Mouse (Mus musculus): Measurements from ENCODE around the gene Rreb1.

The Rreb1 gene

DNA sequence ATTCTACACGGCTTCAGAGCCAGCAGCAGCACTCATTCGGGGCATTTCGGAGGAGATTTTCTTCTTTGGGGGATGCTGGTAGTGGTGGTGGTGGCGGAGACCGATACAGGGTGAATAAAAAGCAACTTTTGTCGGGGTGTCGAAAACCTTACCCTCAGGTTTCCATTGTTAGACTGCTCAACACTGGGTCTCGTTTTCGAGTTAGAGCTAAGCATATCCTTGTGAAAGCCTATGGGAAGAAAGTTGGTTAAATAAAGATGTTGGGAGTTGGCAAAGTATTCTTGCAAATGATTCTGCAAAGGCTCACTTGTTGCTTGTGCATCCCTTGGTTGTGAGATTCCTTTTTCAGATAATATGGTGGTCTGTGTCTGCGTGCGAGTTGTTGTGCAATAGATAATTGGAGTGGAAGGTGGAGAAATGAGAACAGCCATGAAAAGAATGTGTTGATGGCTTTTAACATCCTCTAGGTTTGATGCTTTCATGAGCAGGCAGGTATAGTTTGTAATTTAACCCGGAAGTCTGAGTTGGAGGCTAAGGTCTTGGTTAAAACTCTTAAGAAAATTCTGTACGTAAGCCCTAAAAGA is 49.9 kb downstream of the Rreb1 start:
- no peak for DNase-seq

DNA sequence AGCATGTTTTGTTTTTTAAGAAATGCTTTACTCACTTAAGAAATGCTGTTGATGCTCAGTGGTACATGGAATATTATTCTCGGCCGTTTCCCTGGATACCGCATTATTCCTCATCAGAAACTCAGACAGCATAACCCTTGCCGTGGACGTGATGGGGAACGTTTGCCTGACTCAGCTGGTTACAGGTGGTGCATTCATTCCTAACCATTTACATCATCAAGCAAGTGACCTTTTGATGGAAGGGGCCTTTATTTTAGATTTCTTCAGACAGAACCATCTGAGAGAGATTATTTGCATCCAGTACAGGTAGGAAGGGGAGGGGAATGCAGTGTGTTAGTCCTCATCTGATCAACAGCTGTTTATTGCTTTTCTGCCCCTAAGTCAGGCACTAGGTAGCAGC is 50.7 kb downstream of the Rreb1 start:
- no peak for DNase-seq

DNA sequence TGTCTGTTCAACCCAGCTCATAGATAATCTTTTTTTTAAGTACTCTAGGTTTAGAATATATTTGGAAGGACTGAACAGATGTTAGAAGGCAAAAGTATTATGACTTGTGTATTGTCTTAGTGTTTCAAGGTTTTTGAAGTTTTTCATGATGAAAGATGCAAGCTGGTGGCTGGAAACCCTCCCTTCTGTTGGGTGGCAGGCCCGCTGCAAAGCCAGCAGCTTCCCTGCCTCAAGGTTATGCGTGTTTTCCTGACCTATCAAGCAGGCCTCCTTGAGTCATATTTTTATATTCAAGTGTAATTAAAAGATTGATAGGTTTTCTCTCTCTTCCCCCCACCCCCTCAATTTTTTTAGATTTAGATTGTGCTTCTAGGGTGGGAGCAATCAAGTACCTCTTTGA is 52.1 kb downstream of the Rreb1 start:
- DNase-seq, result no peak

DNA sequence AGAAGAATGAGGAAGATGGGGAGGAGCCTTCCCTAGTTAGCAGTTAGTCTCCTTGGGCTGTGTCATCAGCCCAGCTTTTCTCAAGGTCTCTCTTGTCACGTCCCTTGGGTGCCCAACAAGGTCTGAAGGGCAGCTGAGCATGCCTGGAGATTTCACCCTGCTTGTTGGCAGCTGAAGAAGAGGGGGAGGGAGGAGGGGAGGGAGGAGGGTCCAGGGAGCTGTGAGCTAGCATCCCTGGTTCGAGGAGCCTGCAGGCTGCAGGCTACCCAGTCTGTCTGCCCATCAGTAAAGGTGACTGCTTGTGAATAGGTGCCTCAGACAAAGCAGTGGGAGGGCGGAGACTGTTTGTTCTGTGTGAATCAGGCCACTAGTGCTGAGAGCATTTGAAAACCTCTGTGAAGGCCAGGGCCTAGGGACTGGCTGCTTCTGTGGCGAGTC is 52.7 kb downstream of the Rreb1 start:
- peak; percentile 39 to 67 for DNase-seq

DNA sequence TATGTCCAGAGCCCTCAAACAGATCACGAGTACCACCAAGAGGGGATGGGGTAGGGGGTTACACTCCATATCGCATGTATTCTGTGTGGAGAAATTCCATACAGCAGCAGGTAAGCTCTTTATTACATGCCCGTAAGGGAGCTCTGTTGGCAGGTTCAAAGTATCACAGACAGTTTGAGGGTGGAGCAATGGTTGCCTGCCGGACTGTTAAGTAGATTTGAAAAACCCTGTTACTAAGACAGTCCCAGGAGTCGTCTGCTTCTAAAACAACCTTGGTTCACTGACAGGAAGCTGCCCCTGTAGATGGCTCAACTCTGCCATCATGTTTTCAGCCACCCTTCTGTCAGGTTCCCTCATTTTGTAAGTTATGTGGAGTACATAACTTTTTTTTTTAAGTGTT is 54.3 kb downstream of the Rreb1 start:
- no peak for DNase-seq

DNA sequence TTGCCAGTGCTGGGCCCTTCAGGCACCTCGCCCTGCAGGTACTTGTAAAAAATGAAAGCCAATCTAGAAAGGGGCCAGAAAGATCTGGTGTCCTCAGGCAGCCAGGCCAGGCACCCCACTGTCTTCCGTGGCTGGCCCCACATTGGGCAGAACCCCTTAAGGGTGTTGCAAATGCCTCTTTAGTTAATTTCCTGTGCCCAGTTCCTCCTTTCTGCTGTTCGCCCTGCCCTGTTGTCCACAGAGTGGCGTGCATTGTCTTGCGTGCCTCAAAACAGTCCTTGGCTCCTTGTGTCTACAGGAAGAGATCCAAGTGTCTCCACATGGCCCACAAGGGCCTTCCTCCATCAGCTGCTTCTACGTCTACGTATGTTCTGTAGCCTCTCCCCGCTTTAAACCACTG is 55.3 kb downstream of the Rreb1 start:
- DNase-seq, result peak; percentile 62 to 69

DNA sequence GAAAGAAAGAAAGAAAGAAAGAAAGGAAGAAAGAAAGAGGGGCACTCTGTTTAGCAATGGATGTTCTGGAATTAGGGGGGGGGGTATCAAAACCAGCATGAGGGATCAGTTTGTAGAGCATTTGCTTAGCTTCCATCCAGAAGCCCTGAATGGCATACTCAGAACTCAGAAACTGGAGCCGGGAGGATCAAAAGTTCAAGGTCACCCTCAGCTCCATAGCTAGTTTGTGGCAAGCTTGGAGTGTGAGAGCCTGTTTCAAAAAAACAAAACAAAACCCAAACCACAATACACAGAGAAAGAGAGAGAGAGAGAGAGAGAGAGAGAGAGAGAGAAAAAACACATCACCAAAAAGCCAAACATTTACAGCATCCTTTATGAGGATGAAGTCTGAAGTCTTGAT is 57.1 kb downstream of the Rreb1 start:
- DNase-seq, result no peak

DNA sequence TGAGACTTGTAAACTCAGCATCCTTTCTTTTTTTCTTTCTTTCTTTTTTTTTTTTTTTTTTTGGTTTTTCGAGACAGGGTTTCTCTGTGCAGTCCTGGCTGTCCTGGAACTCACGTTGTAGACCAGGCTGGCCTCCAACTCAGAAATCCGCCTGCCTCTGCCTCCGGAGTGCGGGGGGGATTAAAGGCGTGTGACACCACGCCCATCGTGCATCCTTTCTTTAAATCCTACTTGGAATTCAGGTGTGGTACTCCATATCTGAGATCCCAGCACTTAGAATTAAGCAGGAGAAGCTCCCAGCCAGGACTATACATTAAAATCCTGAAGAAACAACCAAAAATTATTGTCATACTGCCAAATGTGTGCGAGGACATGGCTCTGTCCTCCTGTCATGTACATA is 57.6 kb downstream of the Rreb1 start:
- DNase-seq, result peak in 1 of 2 experiments; percentile 3

DNA sequence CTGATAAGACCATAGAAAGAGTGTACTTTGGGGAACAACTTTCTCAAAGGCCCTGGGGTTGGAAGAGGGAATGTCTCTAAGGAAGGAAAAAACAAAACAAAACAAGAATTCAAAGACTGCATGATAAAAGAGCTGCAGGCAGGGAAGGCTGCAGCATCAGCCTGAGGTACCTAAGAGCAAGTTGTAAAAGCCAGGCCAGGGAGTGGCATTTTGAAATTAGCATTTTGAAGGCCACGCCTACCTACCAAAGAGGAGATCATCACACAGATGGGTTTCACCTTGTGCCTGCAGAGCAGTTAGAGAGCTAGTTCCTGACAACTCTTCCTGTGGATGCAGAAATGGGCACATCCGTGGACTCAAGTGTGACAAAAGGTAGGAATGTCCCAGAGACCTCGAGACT is 59.2 kb downstream of the Rreb1 start:
- peak in 1 of 2 experiments; percentile 7 for DNase-seq

DNA sequence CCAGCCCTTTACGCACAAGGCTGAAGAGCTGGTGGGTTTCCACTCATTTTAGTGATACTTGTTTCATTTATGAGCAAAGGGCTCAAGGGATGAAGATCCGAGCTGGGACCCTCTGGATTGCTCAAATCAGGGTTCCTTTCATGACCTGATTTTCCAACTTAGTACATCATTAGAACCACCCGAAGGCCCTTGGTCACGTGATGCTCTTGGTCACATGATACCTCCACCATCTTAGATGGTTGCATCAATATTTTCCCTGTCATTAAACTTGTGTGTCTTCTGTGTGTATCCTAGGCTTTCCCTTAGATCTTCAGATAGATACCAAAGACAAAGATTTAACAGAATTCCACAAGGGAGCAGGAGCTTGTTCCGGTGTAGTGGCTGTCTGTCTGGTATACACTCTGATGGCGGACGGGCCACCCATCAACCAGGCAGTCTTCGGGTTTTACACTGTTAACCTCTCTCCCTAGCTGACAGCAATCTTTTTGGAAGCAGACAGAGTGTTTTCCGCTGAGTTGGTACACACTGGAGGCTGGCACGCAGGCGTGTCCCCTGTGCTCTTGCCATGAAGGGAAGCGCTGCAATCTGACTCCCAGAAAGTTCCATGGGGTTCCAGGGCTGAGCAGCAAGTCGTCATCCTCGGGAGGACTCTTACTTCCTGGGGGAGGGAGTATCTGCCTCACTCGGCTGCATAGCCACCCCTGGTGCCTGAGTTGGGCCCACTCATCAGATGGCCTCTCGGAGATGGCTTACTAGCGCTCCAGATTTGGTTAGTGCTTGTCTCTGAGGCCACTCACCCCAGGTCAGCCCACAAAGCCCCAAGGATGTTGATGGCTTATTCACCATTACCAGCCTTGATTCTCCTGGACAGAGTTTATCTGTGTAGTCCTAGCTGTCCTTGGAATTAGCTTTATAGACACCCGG is 60.3 kb downstream of the Rreb1 start:
- DNase-seq, result peak in 1 of 2 experiments; percentile 18

DNA sequence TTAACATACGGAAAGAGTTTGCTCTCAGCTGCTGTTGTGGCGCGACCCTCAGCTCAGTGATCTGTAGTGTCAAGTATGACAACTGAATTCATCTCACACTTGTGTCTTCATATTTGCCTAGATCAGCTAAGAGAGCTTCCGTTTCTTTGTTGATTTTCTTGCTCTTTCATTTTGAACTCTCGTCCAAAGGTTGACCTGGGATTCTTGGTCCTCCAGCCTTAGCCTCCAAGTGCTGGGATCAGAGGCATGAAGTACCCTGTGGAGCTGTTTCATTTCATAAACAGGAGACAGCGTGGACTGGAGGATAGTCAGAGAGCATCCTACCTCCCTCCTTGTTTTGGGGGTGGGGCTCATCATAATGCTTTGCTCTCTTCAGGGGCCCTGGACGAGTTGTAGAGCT is 65.0 kb downstream of the Rreb1 start:
- peak in 1 of 2 experiments; percentile 10 for DNase-seq

DNA sequence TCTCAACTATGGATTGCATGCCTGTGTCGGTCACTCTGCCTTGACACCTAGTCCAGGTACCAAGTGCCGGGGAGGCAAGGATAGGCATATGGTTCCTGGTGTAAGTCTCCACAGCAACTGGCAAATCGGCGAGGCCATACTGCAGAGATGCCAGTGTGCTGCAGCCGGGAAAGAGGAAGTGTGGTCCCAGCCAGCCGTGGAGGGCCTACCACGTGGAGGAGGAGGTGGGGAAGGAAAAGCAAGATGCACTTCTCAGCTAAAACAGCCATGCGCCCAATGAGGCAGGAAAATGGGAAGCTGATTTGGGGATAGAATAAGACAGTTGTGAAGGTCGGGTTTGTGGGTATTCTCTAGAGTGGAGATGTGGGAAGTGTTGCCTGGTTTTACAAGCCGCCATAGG is 65.6 kb downstream of the Rreb1 start:
- DNase-seq, result peak; percentile 30 to 33

DNA sequence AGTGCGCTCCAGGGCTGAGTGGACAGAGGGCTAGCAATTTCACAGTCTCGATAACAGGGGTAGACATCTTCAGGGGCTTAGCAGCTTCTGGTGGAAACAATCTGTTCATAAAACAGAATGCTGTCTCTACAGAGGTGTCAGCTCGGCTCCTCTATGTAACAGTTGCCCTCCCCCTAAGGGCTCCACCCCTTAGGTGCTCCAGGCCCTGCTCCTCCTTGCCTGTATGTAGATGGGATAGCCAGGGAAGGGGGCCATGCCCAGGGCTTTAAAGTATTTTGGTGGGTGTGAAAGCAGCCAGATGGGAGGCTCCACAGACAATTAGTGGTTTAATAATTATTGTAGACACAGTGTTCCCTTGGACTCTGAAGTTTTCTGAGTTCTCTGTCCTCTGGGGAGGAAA is 67.0 kb downstream of the Rreb1 start:
- peak in 1 of 2 experiments; percentile 8 for DNase-seq

DNA sequence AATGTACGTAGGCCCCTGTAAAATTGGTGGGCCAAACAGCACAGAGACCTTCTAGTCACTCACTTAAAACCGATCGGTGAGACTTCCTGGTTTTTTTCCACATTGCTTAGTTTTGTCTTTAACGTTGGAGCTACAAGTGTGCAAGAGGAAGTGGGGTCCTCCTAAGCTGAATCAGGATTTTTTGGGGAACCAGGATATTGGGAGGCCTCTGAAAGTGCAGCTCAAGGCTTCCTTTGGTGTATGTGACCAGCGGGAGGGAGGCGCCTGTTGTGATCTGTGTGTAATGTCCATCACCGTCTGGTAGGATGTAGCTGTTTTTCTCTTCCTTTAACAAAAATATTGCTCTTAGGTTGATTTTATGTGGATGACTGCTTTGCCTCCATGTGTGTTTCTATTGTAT is 67.4 kb downstream of the Rreb1 start:
- peak in 1 of 2 experiments; percentile 14 for DNase-seq

DNA sequence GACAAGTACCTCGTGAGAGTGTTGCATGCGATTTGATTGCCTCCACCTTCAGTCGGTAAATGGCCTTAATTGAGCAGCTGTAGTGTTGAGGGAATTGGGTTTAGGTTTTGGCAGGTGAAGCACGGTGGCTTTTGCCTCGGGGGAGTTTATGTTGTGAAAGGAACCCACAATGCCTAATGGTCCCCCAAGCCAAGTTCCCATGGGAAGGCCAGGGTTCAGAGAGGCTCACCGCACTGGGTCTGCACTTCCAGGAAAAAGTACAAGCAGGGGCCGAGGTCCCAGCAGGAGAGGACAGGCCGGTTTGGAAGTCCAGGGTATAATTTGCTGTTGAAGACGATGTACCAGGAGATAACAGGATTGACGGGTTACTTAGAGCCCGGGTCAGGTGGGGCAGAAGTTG is 68.3 kb downstream of the Rreb1 start:
- no peak for DNase-seq

DNA sequence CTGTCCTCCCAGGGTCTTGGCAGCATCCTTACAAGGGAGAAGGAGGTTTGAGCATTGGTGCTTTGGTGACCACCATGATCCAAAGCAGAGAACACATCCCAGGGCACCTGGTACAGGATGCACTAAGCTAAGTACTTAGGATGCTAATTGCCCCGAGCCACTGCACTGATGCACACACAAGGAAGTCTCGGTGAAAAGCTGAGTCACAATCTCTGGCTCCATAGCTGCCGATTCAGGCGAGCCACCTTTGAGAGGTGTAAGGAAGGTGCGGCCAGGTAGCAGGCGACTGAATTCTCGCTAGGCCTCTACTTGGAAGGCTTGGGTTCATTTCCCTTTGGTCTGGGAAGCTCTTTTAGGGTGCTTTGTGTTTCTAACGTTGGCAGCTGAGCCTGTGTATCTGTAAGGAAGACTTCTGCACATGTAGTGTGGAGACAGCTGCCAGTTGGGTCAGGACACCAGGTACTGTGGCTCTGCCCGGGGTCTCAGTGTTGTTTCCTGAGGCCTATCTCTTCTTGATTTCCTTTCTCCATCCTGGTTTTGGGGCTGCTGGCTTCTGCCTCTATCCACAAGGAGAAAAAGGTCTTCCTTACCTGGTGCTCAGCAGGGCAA is 68.9 kb downstream of the Rreb1 start:
- DNase-seq, result no peak

DNA sequence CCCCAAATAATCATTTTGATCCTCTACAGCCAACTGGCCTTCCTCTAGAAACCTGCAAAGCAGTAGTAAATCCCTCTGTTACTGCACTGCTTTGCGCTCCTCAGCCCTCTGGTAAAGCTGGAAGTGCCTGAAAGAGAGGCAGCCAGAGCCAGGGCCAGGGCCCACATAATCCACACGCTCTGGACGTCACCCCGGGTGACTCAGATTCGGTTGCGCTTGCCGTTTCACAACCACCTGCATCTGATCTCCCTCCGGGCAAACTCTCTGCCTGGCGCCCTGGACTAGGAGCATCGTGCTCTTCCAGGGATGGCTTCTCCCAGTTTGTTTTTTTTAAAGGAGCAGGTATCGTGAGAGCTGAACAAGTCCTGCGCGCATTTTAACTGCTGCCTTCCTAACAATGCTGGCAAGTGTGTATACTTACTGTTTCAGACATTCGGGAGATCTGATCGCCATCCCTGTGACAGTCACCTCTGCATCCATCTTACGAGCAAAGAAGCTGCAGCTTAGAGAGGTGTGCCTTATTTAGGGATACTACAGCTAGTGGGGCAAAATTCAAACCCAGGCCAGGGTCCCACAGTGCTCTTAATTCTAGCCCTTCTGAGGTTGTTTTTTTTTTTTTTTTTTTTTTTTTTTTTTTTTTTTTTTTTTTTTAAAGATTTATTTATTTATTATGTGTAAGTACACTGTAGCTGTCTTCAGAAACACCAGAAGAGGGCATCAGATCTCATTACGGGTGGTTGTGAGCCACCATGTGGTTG is 69.6 kb downstream of the Rreb1 start:
- peak; percentile 39 to 53 for DNase-seq

DNA sequence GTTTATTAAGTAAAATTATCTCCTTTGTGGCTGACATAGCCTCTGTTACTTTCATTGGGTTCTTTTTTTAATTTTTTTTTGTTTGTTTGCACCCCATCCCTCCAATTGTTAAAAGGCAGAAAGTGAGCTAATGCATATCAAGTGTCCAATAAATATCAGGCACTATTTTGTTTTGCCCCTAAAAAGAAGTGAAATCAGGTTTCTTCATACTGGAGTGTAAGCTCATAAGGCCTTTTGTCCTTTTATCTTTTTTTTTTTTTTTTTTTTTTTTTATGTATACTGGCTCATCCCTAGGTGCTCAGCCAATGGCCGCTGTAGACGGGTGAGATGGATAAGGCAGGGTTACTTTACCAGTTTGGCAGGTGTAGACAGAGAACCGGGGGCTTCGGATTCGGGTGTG is 70.2 kb downstream of the Rreb1 start:
- no peak for DNase-seq

DNA sequence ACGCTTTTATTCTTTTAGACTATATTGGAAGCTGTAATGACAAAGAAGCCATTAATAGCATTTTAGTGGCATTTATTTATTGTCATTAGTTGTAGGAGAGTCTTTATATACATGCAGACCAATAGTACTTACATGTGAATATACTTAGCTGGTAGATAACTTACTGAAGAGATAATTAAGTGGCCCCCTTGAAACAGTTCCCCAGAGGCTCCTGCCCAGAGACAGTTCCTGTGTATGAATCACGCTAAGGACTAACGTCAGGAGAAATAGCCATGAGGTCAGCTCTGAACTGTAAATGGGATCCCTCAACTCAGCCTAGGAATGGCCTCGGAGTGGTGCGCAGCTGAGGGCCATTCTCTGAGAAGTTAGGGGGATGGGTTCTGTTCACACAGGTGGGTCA is 73.4 kb downstream of the Rreb1 start:
- no peak for DNase-seq

DNA sequence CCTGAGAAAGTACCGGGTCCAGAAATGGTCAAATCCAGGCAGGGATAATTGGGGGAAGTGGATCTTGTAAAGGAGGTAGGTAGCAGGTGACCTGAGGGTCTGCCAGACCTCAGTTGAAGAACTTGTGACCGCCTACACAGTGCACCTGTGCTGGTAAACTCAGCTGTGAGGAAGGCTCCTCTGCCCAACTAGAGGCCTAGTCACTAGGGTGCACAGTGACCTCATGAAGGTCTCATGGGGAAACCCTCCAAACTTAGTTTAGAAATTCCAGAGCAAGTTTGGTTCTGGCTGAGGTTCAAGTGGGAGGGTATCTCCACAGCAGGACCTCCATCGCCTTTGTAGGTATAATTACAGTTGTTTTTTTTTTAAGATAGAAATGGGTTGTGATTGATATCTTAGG is 74.7 kb downstream of the Rreb1 start:
- no peak for DNase-seq

DNA sequence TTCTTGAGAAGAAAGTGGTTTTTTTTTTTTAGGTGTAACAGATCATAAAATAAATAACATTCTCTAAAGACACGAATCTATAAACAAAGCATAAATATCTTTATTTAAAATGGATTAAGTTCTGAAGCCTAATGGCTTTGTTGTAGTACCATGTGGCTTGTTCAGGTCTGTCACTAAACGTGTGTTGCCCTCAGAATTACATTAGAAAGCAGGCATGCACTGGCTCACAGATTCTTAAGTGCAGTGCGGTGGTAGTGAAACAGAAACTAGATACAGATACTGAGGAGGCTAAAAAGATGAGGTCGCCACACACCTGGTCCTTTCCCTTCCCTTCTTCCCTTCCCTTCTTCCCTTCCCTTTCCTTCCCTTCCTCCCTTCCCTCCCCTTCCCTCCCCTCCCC is 75.2 kb downstream of the Rreb1 start:
- DNase-seq, result no peak

DNA sequence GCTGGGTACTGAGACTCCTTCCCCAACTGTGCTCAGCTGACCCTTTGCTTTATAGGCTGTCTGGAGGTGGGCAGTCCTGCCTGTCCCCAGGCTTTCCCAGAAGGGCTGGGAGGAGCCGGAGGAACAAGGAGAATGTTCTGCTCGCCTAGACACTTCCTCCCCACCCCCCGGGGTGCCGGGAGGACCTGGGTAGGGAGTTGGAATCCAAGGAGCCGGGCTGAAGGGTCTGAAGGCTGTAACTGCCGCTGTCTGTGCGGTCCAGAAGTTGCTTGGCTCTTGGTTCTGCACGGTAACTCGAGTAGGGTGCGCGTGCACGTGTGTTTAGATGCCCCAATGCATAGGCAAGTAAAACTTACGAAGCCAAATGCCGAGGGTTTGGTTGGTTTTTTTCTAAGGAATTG is 75.8 kb downstream of the Rreb1 start:
- peak; percentile 71 to 80 for DNase-seq
